Mouse (Mus musculus) MEL (cell line): ENCODE data around the gene Ppbp. TPM values are rescaled to one million over a fixed set of nuclear protein-coding genes. Genes with fewer than 3 reads are reported as not detected.

Experiments
- DNase-seq: peaks from one replicate; pipeline ENCODE4 v3.0.0; 2011; ENCODE audit warnings: low read depth, low spot score
- H3K27ac ChIP-seq: 2 replicates; pipeline ENCODE4 v1.5.1; 2012; ENCODE audit warnings: low read depth, mild to moderate bottlenecking, control low read depth, low read length, moderate library complexity; ENCODE audit not compliant: control insufficient read depth
- H3K27me3 ChIP-seq, 2 experiments: fragments of 150-350 bp in 1 of 2; sonication (generic) in 1 of 2; 2 replicates each; pipeline ENCODE4 v1.6.1; 2012; ENCODE audit warnings: low read length in 2 of 2, mild to moderate bottlenecking in 2 of 2, improper control_type of control experiment in 1 of 2, moderate library complexity in 1 of 2; ENCODE audit not compliant: insufficient read depth in 2 of 2, control insufficient read depth in 1 of 2
- H3K36me3 ChIP-seq, 2 experiments: 2 replicates each; pipeline ENCODE4 v1.6.1; 2012 to 2014; ENCODE audit warnings: low read length in 2 of 2, improper control_type of control experiment in 1 of 2, inconsistent platforms in 1 of 2, mild to moderate bottlenecking in 1 of 2; ENCODE audit not compliant: insufficient read depth in 2 of 2, control insufficient read depth in 1 of 2
- H3K4me1 ChIP-seq, 2 experiments: fragments of 150-350 bp in 1 of 2; sonication (generic) in 1 of 2; 2 replicates each; pipeline ENCODE4 v1.6.1; 2012; ENCODE audit warnings: low read length in 2 of 2, improper control_type of control experiment in 1 of 2, mild to moderate bottlenecking in 1 of 2; ENCODE audit not compliant: insufficient read depth in 2 of 2, control insufficient read depth in 1 of 2
- H3K4me3 ChIP-seq, 2 experiments: fragments of 150-350 bp in 1 of 2; sonication (generic) in 1 of 2; 2 replicates each; pipeline ENCODE4 v1.5.1; 2012; ENCODE audit warnings: low read depth in 2 of 2, low read length in 2 of 2, mild to moderate bottlenecking in 2 of 2, moderate library complexity in 2 of 2, control low read depth in 1 of 2, improper control_type of control experiment in 1 of 2; ENCODE audit not compliant: control insufficient read depth in 1 of 2, insufficient read depth in 1 of 2
- H3K79me2 ChIP-seq: 2 replicates; pipeline ENCODE4 v1.6.1; 2012; ENCODE audit warnings: mild to moderate bottlenecking, low read length, moderate library complexity; ENCODE audit not compliant: control insufficient read depth, poor library complexity, insufficient read depth
- H3K9ac ChIP-seq: 2 replicates; pipeline ENCODE4 v1.6.1; 2012; ENCODE audit warnings: low read depth, mild to moderate bottlenecking, control low read depth, low read length, moderate library complexity; ENCODE audit not compliant: control insufficient read depth, poor library complexity, severe bottlenecking
- H3K9me3 ChIP-seq: fragments of 150-350 bp; sonication (generic); replicated peaks from 2 replicates; pipeline ENCODE4 v1.6.1; 2012; ENCODE audit warnings: mild to moderate bottlenecking, low read length, improper control_type of control experiment, moderate library complexity; ENCODE audit not compliant: insufficient read depth
- BHLHE40 ChIP-seq: IDR thresholded peaks from 2 replicates; pipeline ENCODE4 v1.6.1; 2012; ENCODE audit warnings: low read depth, mild to moderate bottlenecking, inconsistent platforms, low read length, improper control_type of control experiment, borderline replicate concordance
- CHD1 ChIP-seq: IDR thresholded peaks from 2 replicates; pipeline ENCODE4 v1.6.1; 2012; ENCODE audit warnings: low read depth, mild to moderate bottlenecking, inconsistent platforms, low read length, improper control_type of control experiment
- CTCF ChIP-seq, 3 experiments: IDR thresholded peaks in 2 of 3; conservative IDR thresholded peaks in 1 of 3; 2 replicates each; pipeline ENCODE4 v1.5.1; 2011 to 2012; ENCODE audit warnings: low read length in 3 of 3, low read depth in 2 of 3, mild to moderate bottlenecking in 2 of 3, improper control_type of control experiment in 1 of 3, inconsistent platforms in 1 of 3, mixed read lengths in 1 of 3, moderate library complexity in 1 of 3; ENCODE audit not compliant: control insufficient read depth in 1 of 3, insufficient read depth in 1 of 3, poor library complexity in 1 of 3, severe bottlenecking in 1 of 3
- E2F4 ChIP-seq: IDR thresholded peaks from 2 replicates; pipeline ENCODE4 v1.6.1; 2011; ENCODE audit warnings: low read depth, low read length, improper control_type of control experiment, borderline replicate concordance
- ETS1 ChIP-seq: IDR thresholded peaks from 2 replicates; pipeline ENCODE4 v1.6.1; 2012; ENCODE audit warnings: low read depth, mild to moderate bottlenecking, inconsistent platforms, low read length, improper control_type of control experiment, moderate library complexity
- GABPA ChIP-seq: IDR thresholded peaks from 2 replicates; pipeline ENCODE4 v1.6.1; 2012; ENCODE audit warnings: low read depth, mild to moderate bottlenecking, inconsistent platforms, low read length, improper control_type of control experiment, moderate library complexity
- GATA1 ChIP-seq: IDR thresholded peaks from 2 replicates; pipeline ENCODE4 v1.6.1; 2011; ENCODE audit warnings: low read depth, low read length, improper control_type of control experiment
- HCFC1 ChIP-seq: IDR thresholded peaks from 2 replicates; pipeline ENCODE4 v1.6.1; 2012; ENCODE audit warnings: low read depth, mild to moderate bottlenecking, inconsistent platforms, low read length, improper control_type of control experiment, moderate library complexity
- KAT2A ChIP-seq: conservative IDR thresholded peaks from 2 replicates; pipeline ENCODE4 v1.6.1; 2012; ENCODE audit warnings: low read depth, low read length, improper control_type of control experiment, inconsistent platforms
- MEF2A ChIP-seq: IDR thresholded peaks from 2 replicates; pipeline ENCODE4 v1.6.1; 2014; ENCODE audit warnings: low read depth, mild to moderate bottlenecking, inconsistent platforms, low read length, improper control_type of control experiment; ENCODE audit not compliant: poor library complexity, insufficient replicate concordance, severe bottlenecking; ENCODE audit errors: extremely low read depth
- MXI1 ChIP-seq: IDR thresholded peaks from 2 replicates; pipeline ENCODE4 v1.6.1; 2011; ENCODE audit warnings: mild to moderate bottlenecking, low read depth, low read length, improper control_type of control experiment
- MYB ChIP-seq: IDR thresholded peaks from 2 replicates; pipeline ENCODE4 v1.6.1; 2011; ENCODE audit warnings: mild to moderate bottlenecking, low read depth, low read length, improper control_type of control experiment
- MYC ChIP-seq: IDR thresholded peaks from 2 replicates; pipeline ENCODE4 v1.6.1; 2011; ENCODE audit warnings: low read depth, mild to moderate bottlenecking, low read length, improper control_type of control experiment, moderate library complexity
- POLR2AphosphoS2 ChIP-seq: IDR thresholded peaks from 2 replicates; pipeline ENCODE4 v1.6.1; 2011; ENCODE audit warnings: low read length, improper control_type of control experiment
- POLR2AphosphoS5 ChIP-seq: IDR thresholded peaks from 2 replicates; pipeline ENCODE4 v1.6.1; 2012; ENCODE audit warnings: low read depth, borderline replicate concordance, mild to moderate bottlenecking, inconsistent platforms, low read length, moderate library complexity, mixed read lengths
- RAD21 ChIP-seq: IDR thresholded peaks from 2 replicates; pipeline ENCODE4 v1.6.1; 2011; ENCODE audit warnings: mild to moderate bottlenecking, low read depth, low read length, improper control_type of control experiment
- SMC3 ChIP-seq: IDR thresholded peaks from 2 replicates; pipeline ENCODE4 v1.6.1; 2011; ENCODE audit warnings: low read depth, low read length, improper control_type of control experiment
- UBTF ChIP-seq: IDR thresholded peaks from 2 replicates; pipeline ENCODE4 v1.6.1; 2012; ENCODE audit warnings: low read depth, mild to moderate bottlenecking, inconsistent platforms, low read length, improper control_type of control experiment, moderate library complexity, borderline replicate concordance; ENCODE audit not compliant: insufficient read depth
- ZC3H11A ChIP-seq: IDR thresholded peaks from 2 replicates; pipeline ENCODE4 v1.6.1; 2012; ENCODE audit warnings: low read depth, mild to moderate bottlenecking, inconsistent platforms, low read length, improper control_type of control experiment
- ZKSCAN1 ChIP-seq: IDR thresholded peaks from 2 replicates; pipeline ENCODE4 v1.6.1; 2012; ENCODE audit warnings: low read depth, mild to moderate bottlenecking, inconsistent platforms, low read length, improper control_type of control experiment, moderate library complexity
- ZMIZ1 ChIP-seq: IDR thresholded peaks from 2 replicates; pipeline ENCODE4 v1.6.1; 2012; ENCODE audit warnings: low read depth, mild to moderate bottlenecking, inconsistent platforms, low read length, improper control_type of control experiment, moderate library complexity
- polyA plus RNA-seq, 2 experiments: library from polyadenylated mRNA; stranded (reverse) in 1 of 2; unstranded in 1 of 2; fragments of >175 nt in 1 of 2; fragments of >200 nt in 1 of 2; gene quantifications; 2 replicates each; pipeline versions ENCODE4 v1.2.1 to v1.2.4; 2012; ENCODE audit warnings: low replicate concordance in 2 of 2, low read depth in 1 of 2; ENCODE audit not compliant: insufficient read length in 2 of 2, insufficient read depth in 1 of 2, missing spikeins in 1 of 2
- total RNA-seq: library from RNA; depleted of rRNA; stranded (reverse); fragments of 300-350 nt; gene quantifications from 2 replicates; pipeline ENCODE4 v1.2.3, GENCODE M21; 2012

Ppbp gene
- total and polyA plus RNA-seq, 3 experiments = 0.12 TPM; not detected in 2

GRCm38 (mm10) chr5:90783697-90784096, 15.4 kb downstream of the Ppbp start:
- Histone ChIP-seq H3K27ac (no peak overlapping the region), H3K4me1 (no peaks in the 10 kb centered on the region), H3K27me3 (no peaks in the 10 kb centered on the region; a peak in 1 of 4 replicates), H3K79me2 (no peaks in the 10 kb centered on the region), H3K4me3 (no peak overlapping the region), H3K9me3 (no peaks in the 10 kb centered on the region), H3K9ac (no peak overlapping the region)
- no peak for DNase-seq
- TF ChIP-seq E2F4 = no peak
- no peak for TF ChIP-seq POLR2AphosphoS5
- TF ChIP-seq, all 39 proteins: peak for 0
- no peaks in the 10 kb centered on the region for H3K36me3 ChIP-seq

- Histone ChIP-seq H3K36me3 (no peaks in the 10 kb centered on the region), H3K79me2 (no peaks in the 10 kb centered on the region), H3K4me3 (no peak within 1 kb of the TSS), H3K9me3 (no peaks in the 10 kb centered on the region), H3K27ac (no peak within 1 kb of the TSS), H3K9ac (no peak within 1 kb of the TSS), H3K4me1 (no peaks in the 10 kb centered on the region), H3K27me3 (no peaks in the 10 kb centered on the region; a peak in 1 of 4 replicates)
- no peak for TF ChIP-seq ZKSCAN1
- no peak for TF ChIP-seq HCFC1
- no peak for TF ChIP-seq KAT2A
- peak; percentile 80 for TF ChIP-seq ZC3H11A
- TF ChIP-seq ZMIZ1 = no peak
- no peak for TF ChIP-seq GATA1
- peak; percentile 69 for TF ChIP-seq RAD21
- no peak for TF ChIP-seq POLR2AphosphoS2
- no peak for TF ChIP-seq MEF2A
- TF ChIP-seq CHD1 = no peak
- TF ChIP-seq MXI1 = no peak
- TF ChIP-seq MYB = no peak
- TF ChIP-seq GABPA = no peak
- no peak for TF ChIP-seq UBTF
- no peak for TF ChIP-seq BHLHE40
- peak; percentile 88 for TF ChIP-seq SMC3
- TF ChIP-seq ETS1 = no peak
- no peak for TF ChIP-seq MYC
- peak; percentile 14 to 71 (median 26); a peak in 2 of 6 replicates for TF ChIP-seq CTCF (IDR thresholded peaks at IDR 0.05 in 2 of 3, conservative IDR thresholded peaks at IDR 0.05 in 1 of 3; ENCODE audit: control insufficient read depth in 1 of 3, insufficient read depth in 1 of 3, low read depth in 2 of 3, low read length in 3 of 3, poor library complexity in 1 of 3, severe bottlenecking in 1 of 3)
- peak; percentile 54 for DNase-seq
These were observed 17.6 kb downstream of the Ppbp start, which contains the start of gene Cxcl3 for GRCm38 (mm10) chr5:90785659-90786588. Cxcl3 (plus strand) TSS chr5:90786103.
